Mouse (Mus musculus) hindbrain, embryonic 15.5 days (tissue): Measurements from ENCODE around the gene Rpp25l. TPM values are rescaled to one million over a fixed set of nuclear protein-coding genes. Genes with fewer than 3 reads are reported as not detected.

Source experiments
- ATAC-seq: fragments of 200-750 bp; cut with Nextera tagmentation; 2 replicates; pipeline ENCODE4 v1.8.0; 2017; ENCODE audit warnings: low read depth, moderate number of reproducible peaks, moderate TSS enrichment; ENCODE audit not compliant: low FRiP score
- H3K27ac ChIP-seq: fragments of 300-500 bp; sonication (generic); replicated peaks from 2 replicates; pipeline ENCODE4 v1.5.1; 2015; ENCODE audit warnings: mild to moderate bottlenecking, inconsistent platforms
- H3K27me3 ChIP-seq: fragments of 300-500 bp; sonication (generic); 2 replicates; pipeline ENCODE4 v1.6.1; 2015; ENCODE audit warnings: control low read depth, inconsistent platforms
- H3K36me3 ChIP-seq: fragments of 300-500 bp; sonication (generic); 2 replicates; pipeline ENCODE4 v1.6.1; 2015; ENCODE audit warnings: control low read depth, inconsistent platforms
- H3K4me1 ChIP-seq: fragments of 300-500 bp; sonication (generic); replicated peaks from 2 replicates; pipeline ENCODE4 v1.6.1; 2015; ENCODE audit warnings: control low read depth, inconsistent platforms
- H3K4me2 ChIP-seq: fragments of 300-500 bp; sonication (generic); 2 replicates; pipeline ENCODE4 v1.6.1; 2015; ENCODE audit warnings: moderate library complexity, mild to moderate bottlenecking, inconsistent platforms
- H3K4me3 ChIP-seq: fragments of 300-500 bp; sonication (generic); 2 replicates; pipeline ENCODE4 v1.5.1; 2015; ENCODE audit warnings: mild to moderate bottlenecking, inconsistent platforms
- H3K9ac ChIP-seq: fragments of 300-500 bp; sonication (generic); 2 replicates; pipeline ENCODE4 v1.6.1; 2015; ENCODE audit warnings: inconsistent platforms
- H3K9me3 ChIP-seq: fragments of 300-500 bp; sonication (generic); 2 replicates; pipeline ENCODE4 v1.6.1; 2016; ENCODE audit warnings: control low read depth, inconsistent platforms
- WGBS: fragments of 180-500 bp; shearing (Covaris S2); methylation state at CpG from one replicate; pipeline ENCODE4 v1.1.7; 2015; 5-methylcytosine and 5-hydroxymethylcytosine counted together
- polyA plus RNA-seq: library from polyadenylated mRNA; unstranded; fragments of >200 nt; fragmentation: Nextera tagmentation; extraction: Ambion mirVana; gene quantifications from 2 replicates; pipeline ENCODE4 v1.2.1, GENCODE M21; 2015

Rpp25l gene
- polyA plus RNA-seq, 1 experiment from 2014 or later: 58.8 TPM

- H3K36me3 ChIP-seq: no peaks in the 10 kb centered on the region
- peak overlapping the region; percentile 29 for H3K27ac ChIP-seq
- no peaks in the 10 kb centered on the region for H3K27me3 ChIP-seq
- ATAC-seq: peak; percentile 64
- peaks cover 80% of the 10 kb centered on the region for H3K4me1 ChIP-seq
- H3K9me3 ChIP-seq: no peaks in the 10 kb centered on the region
- WGBS: 36% methylated on average over 13 of the region's 13 CpGs
- H3K9ac ChIP-seq: no peak overlapping the region
- 0 out of 2 replicates have a peak overlapping the region, but pooled peaks have one; percentile 7 for H3K4me2 ChIP-seq
- no peak overlapping the region for H3K4me3 ChIP-seq
Observed at GRCm38 (mm10) chr4:41677006-41677629, 36.2 kb downstream of the Rpp25l start.

DNA sequence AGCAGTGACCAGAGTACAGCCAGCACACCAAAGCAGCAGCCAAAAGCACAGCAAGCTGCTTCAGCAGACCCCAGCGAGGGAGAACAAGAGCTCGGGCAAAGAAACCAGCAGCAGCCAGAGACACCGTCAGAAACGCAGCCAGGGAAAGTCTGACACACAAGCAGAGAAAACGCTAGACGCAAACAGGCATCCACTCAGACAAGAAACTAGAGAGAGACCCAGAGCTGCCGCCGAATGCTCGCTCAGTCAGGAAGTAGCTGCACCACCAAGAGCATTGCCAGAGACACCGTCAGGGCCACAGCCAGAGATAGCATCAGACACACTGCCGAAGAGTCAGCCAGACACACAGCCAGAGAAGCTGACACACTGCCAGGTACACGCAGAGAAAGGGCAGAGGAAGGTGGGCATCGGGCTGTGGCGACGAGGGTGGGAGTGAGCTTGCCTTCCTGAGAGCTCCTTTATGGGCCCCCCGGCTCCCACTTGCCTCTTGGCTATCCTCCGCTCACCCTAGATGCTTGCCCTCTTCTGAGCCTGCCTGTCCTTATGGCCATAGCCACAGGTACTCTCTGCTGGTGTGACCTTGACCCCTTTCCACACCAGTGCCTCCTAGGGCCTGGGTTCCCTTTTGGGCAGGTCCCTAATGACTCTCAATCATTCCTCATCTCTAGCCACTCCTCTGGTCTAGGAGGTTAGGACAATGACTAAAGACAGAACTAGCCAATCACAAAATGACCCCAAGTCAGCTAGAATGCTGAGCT lies 36.9 kb downstream of the Rpp25l start:
- Histone ChIP-seq H3K4me3 (no peak overlapping the region), H3K9ac (no peak overlapping the region; the same call in 1 of the 2 replicates), H3K9me3 (no peaks in the 10 kb centered on the region), H3K27ac (peak overlapping the region; percentile 60), H3K4me2 (peak overlapping the region; percentile 7; the same call in 1 of the 2 replicates), H3K27me3 (no peaks in the 10 kb centered on the region), H3K36me3 (no peaks in the 10 kb centered on the region), H3K4me1 (peaks cover 83% of the 10 kb centered on the region)
- WGBS: 55% methylated on average over 17 of the region's 17 CpGs
- ATAC-seq: no peak

DNA sequence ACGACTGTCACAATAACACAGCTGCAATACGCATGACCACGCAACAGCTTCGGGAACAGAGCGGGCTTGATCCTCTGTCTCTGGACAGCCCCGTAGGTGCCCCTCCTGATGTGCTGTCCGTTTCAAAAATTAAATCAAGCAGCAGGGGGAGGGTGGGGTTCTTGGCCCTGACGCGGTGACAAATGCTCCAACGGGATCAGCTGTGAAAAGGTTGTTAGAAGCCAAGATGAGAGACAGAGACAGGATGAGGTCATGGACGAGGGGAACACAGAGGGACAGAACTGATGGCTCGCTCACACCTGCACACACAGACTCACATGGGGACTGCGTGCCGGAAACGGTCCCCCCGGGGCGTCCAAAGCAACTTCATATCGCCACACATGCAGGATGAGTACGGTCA lies 40.1 kb downstream of the Rpp25l start:
- 39% methylated on average over 19 of the region's 19 CpGs for WGBS
- Histone ChIP-seq H3K27me3 (no peaks in the 10 kb centered on the region), H3K36me3 (no peaks in the 10 kb centered on the region), H3K9ac (no peak overlapping the region), H3K27ac (no peak overlapping the region), H3K4me2 (no peak overlapping the region), H3K4me3 (no peak overlapping the region), H3K4me1 (peaks cover 61% of the 10 kb centered on the region), H3K9me3 (no peaks in the 10 kb centered on the region)
- ATAC-seq: no peak

- Histone ChIP-seq H3K4me1 (peaks cover 54% of the 10 kb centered on the region), H3K36me3 (no peaks in the 10 kb centered on the region), H3K27me3 (no peaks in the 10 kb centered on the region), H3K4me3 (no peak overlapping the region), H3K4me2 (peak overlapping the region; percentile 15; the same call in 1 of the 2 replicates), H3K9ac (no peak overlapping the region), H3K9me3 (no peaks in the 10 kb centered on the region), H3K27ac (0 out of 2 replicates have a peak overlapping the region, but pooled peaks have one; percentile 28)
- ATAC-seq: no peak
- 37% methylated on average over 8 of the region's 8 CpGs for WGBS
Observed at GRCm38 (mm10) chr4:41672522-41672963, 40.8 kb downstream of the Rpp25l start.

DNA sequence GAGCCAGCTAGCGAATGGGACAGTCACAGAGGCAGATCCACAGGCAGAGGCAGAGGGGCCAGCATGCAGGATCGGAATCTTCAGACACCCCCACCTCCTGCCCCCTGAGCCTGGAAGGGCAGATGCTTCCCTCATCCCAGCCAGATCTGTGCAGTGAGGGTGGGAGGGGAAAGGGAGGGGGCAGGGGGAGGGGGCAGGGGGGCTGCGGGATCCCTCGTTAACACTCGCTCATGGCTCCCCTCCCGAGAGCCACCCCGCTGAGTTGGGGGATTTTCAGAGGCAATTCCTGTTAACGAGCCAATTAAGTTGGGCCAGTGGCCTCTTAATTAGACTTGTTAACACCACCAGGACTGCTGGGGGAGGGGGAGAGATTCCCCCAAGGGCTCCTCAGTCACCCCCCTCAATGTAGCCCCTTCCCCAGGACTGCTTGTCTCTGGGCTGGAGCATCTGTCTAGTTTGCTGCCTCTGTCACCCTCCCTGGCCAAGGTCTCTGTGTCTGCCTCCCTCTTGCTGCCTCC lies 41.3 kb downstream of the Rpp25l start:
- Histone ChIP-seq H3K4me2 (peak overlapping the region; percentile 15; the same call in 1 of the 2 replicates), H3K9ac (no peak overlapping the region), H3K4me1 (peaks cover 49% of the 10 kb centered on the region), H3K4me3 (no peak overlapping the region), H3K36me3 (no peaks in the 10 kb centered on the region), H3K27me3 (no peaks in the 10 kb centered on the region), H3K9me3 (no peaks in the 10 kb centered on the region), H3K27ac (0 out of 2 replicates have a peak overlapping the region, but pooled peaks have one; percentile 28)
- ATAC-seq: peak; percentile 39
- WGBS: 12% methylated on average over 7 of the region's 8 CpGs

- no peak overlapping the region for H3K27ac ChIP-seq
- H3K36me3 ChIP-seq: no peaks in the 10 kb centered on the region
- H3K9me3 ChIP-seq: no peaks in the 10 kb centered on the region
- H3K4me2 ChIP-seq: peak overlapping the region; percentile 15; the same call in 1 of the 2 replicates
- peaks cover 44% of the 10 kb centered on the region for H3K4me1 ChIP-seq
- H3K27me3 ChIP-seq: no peaks in the 10 kb centered on the region
- 36% methylated on average over 5 of the region's 5 CpGs for WGBS
- H3K4me3 ChIP-seq: no peak overlapping the region
- ATAC-seq: no peak
- H3K9ac ChIP-seq: no peak overlapping the region
Observed at GRCm38 (mm10) chr4:41671500-41671899, 41.8 kb downstream of the Rpp25l start.

- no peaks in the 10 kb centered on the region for H3K27me3 ChIP-seq
- H3K4me2 ChIP-seq: no peak overlapping the region
- no peak for ATAC-seq
- H3K9ac ChIP-seq: no peak overlapping the region
- no peaks in the 10 kb centered on the region for H3K36me3 ChIP-seq
- no peak overlapping the region for H3K27ac ChIP-seq
- 82% methylated on average over 18 of the region's 18 CpGs for WGBS
- H3K4me1 ChIP-seq: peaks cover 37% of the 10 kb centered on the region
- no peak overlapping the region for H3K4me3 ChIP-seq
- no peaks in the 10 kb centered on the region for H3K9me3 ChIP-seq
Observed at GRCm38 (mm10) chr4:41670836-41671235, 42.5 kb downstream of the Rpp25l start.

GRCm38 (mm10) chr4:41666646-41667045 lies 46.7 kb downstream of the Rpp25l start:
- H3K36me3 ChIP-seq: no peaks in the 10 kb centered on the region
- H3K27me3 ChIP-seq: no peaks in the 10 kb centered on the region
- peaks cover 34% of the 10 kb centered on the region for H3K4me1 ChIP-seq
- no peak overlapping the region for H3K27ac ChIP-seq
- 82% methylated on average over 11 of the region's 11 CpGs for WGBS
- H3K4me2 ChIP-seq: no peak overlapping the region
- H3K9ac ChIP-seq: no peak overlapping the region
- ATAC-seq: no peak
- no peaks in the 10 kb centered on the region for H3K9me3 ChIP-seq
- H3K4me3 ChIP-seq: no peak overlapping the region

DNA sequence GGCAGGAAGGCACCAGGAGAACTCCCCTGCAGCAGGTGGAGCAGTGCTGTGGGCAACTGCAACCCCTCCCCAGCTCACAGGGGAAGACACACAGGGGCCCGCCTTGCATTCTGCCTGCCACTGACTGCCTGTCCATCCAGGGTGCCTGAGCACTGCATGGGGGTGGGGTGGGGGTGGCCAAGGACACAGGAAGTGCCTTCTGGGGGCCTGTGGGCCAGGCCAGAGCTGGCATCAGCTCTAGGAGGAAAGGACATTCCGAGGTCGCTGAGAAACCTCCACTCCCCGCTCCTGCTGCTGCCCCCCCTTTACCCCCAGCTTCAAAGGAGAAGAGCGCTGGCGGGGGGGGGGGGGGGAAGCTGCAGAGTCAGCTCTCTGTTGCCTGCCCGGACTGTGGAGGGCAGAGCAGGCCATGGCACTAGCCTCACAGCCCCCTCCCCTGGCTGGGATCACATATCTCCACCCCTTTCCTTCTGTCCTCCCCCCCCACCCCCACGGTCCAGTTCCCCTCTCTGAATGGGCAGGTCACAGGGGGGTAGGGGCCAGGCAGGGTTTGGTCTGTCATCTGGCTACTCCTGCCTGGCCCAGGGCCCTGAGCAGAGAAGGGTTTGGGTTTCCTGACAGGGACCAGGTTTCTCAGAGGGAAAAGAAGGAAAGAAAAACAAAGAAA lies 48.2 kb downstream of the Rpp25l start:
- peaks cover 41% of the 10 kb centered on the region for H3K4me1 ChIP-seq
- no peak overlapping the region for H3K4me3 ChIP-seq
- H3K36me3 ChIP-seq: no peaks in the 10 kb centered on the region
- H3K27me3 ChIP-seq: no peaks in the 10 kb centered on the region
- ATAC-seq: no peak; the same call in 1 of the 2 replicates
- 14% methylated on average over 7 of the region's 8 CpGs for WGBS
- no peak overlapping the region for H3K27ac ChIP-seq
- H3K9me3 ChIP-seq: no peaks in the 10 kb centered on the region
- H3K9ac ChIP-seq: no peak overlapping the region
- H3K4me2 ChIP-seq: no peak overlapping the region

DNA sequence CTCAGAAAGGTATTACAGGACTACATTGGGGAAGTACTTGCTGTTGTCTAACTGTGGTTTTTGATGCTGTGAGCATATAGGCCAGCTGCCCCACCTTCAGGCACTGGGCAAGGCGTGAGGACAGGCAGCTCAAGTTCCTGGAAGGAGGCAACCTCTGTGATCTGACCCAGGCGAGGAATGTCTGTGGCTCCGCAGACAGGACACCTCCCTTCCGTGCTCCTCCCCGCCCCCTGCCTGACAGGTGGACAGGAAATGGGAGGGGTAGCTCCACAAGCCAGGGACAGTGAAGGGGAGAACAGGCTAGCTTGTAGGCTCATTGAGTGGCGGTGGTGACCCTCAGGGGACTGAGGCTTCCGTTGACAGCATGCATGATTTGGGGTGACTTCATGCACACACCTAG lies 48.8 kb downstream of the Rpp25l start:
- no peaks in the 10 kb centered on the region for H3K9me3 ChIP-seq
- H3K4me2 ChIP-seq: no peak overlapping the region

GRCm38 (mm10) chr4:41663614-41664013 lies 49.7 kb downstream of the Rpp25l start:
- H3K4me1 ChIP-seq: peaks cover 53% of the 10 kb centered on the region
- H3K9me3 ChIP-seq: no peaks in the 10 kb centered on the region
- H3K27me3 ChIP-seq: no peaks in the 10 kb centered on the region
- 0 out of 2 replicates have a peak, but pooled peaks have one; percentile 9 for ATAC-seq
- 33% methylated on average over 9 of the region's 9 CpGs for WGBS
- H3K9ac ChIP-seq: no peak overlapping the region
- H3K36me3 ChIP-seq: no peaks in the 10 kb centered on the region
- H3K27ac ChIP-seq: no peak overlapping the region
- no peak overlapping the region for H3K4me3 ChIP-seq
- no peak overlapping the region for H3K4me2 ChIP-seq

More for the DNA sequence above, 48.8 kb downstream of the Rpp25l start:
- WGBS: 55% methylated on average over 7 of the region's 7 CpGs
- Histone ChIP-seq H3K27me3 (no peaks in the 10 kb centered on the region), H3K4me3 (no peak overlapping the region), H3K36me3 (no peaks in the 10 kb centered on the region), H3K4me1 (peaks cover 47% of the 10 kb centered on the region), H3K27ac (no peak overlapping the region), H3K9ac (no peak overlapping the region)
- no peak for ATAC-seq
